Mouse (Mus musculus) adrenal gland, postnatal 14 days (tissue): ENCODE results near the gene Mybl2. TPM values are rescaled to one million over a fixed set of nuclear protein-coding genes. Genes with fewer than 3 reads are reported as not detected.
A peak's percentile ranks its signal among the peaks of the same experiment; 100 is the strongest.

ENCODE experiments used
- DNase-seq: peaks from one replicate; pipeline ENCODE4 v3.0.0; 2021; ENCODE audit warnings: mixed read lengths
- total RNA-seq: library from RNA; stranded (reverse); gene quantifications from 2 replicates; pipeline ENCODE4 v1.2.3, GENCODE M21; 2021

The Mybl2 gene
- total RNA-seq, 1 experiment from 2014 or later = 6.8 TPM

- no peak for DNase-seq
These were observed 17.1 kb downstream of the Mybl2 start for GRCm38 (mm10) chr2:163071590-163071989.

GRCm38 (mm10) chr2:163073023-163073757 lies 18.7 kb downstream of the Mybl2 start:
- DNase-seq = peak; percentile 23

GRCm38 (mm10) chr2:163074006-163074405 lies 19.5 kb downstream of the Mybl2 start:
- no peak for DNase-seq

- DNase-seq = no peak
These were observed 20.3 kb downstream of the Mybl2 start for GRCm38 (mm10) chr2:163074808-163075207.

- no peak for DNase-seq
These were observed 20.7 kb downstream of the Mybl2 start for GRCm38 (mm10) chr2:163075234-163075633.

- no peak for DNase-seq
These were observed 24.6 kb downstream of the Mybl2 start for GRCm38 (mm10) chr2:163079041-163079440.

GRCm38 (mm10) chr2:163082591-163082990 lies 28.1 kb downstream of the Mybl2 start:
- peak; percentile 43 for DNase-seq

GRCm38 (mm10) chr2:163084519-163084918 lies 30.0 kb downstream of the Mybl2 start:
- no peak for DNase-seq

- DNase-seq = no peak
These were observed 30.6 kb downstream of the Mybl2 start for GRCm38 (mm10) chr2:163085047-163085446.

- no peak for DNase-seq
These were observed 32.1 kb downstream of the Mybl2 start for GRCm38 (mm10) chr2:163086561-163086960.

- no peak for DNase-seq
These were observed 33.2 kb downstream of the Mybl2 start, which contains the start of gene Gtsf1l for GRCm38 (mm10) chr2:163087728-163088127. TSS of gene Gtsf1l (minus strand) at chr2:163087855.

GRCm38 (mm10) chr2:163089475-163090123 lies 35.1 kb downstream of the Mybl2 start:
- peak; percentile 67 for DNase-seq

- no peak for DNase-seq
These were observed 40.4 kb downstream of the Mybl2 start for GRCm38 (mm10) chr2:163094909-163095308.

- DNase-seq = no peak
These were observed 41.3 kb downstream of the Mybl2 start for GRCm38 (mm10) chr2:163095784-163096183.

GRCm38 (mm10) chr2:163099919-163100318 lies 45.4 kb downstream of the Mybl2 start:
- DNase-seq = no peak

GRCm38 (mm10) chr2:163100551-163100950 lies 46.1 kb downstream of the Mybl2 start:
- DNase-seq = no peak

GRCm38 (mm10) chr2:163101646-163102203 lies 47.2 kb downstream of the Mybl2 start:
- DNase-seq = peak; percentile 81

GRCm38 (mm10) chr2:163102216-163102615 lies 47.7 kb downstream of the Mybl2 start:
- DNase-seq = no peak

- DNase-seq = no peak
These were observed 48.6 kb downstream of the Mybl2 start for GRCm38 (mm10) chr2:163102900-163103653.

GRCm38 (mm10) chr2:163104086-163104770 lies 49.7 kb downstream of the Mybl2 start:
- peak; percentile 22 for DNase-seq

GRCm38 (mm10) chr2:163108385-163108784 lies 53.9 kb downstream of the Mybl2 start:
- DNase-seq = no peak

- DNase-seq = no peak
These were observed 56.2 kb downstream of the Mybl2 start for GRCm38 (mm10) chr2:163110706-163111105.
